Mouse (Mus musculus) bone marrow macrophage, adult 2 months (primary cell): ENCODE data around the gene Ubxn7. TPM values are rescaled to one million over a fixed set of nuclear protein-coding genes. Genes with fewer than 3 reads are reported as not detected.
A peak's percentile ranks its signal among the peaks of the same experiment; 100 is the strongest.

Source experiments
- H3K27ac ChIP-seq: 2 replicates; pipeline ENCODE4 v1.5.1; 2012; ENCODE audit warnings: low read depth, low read length; ENCODE audit not compliant: insufficient read depth
- H3K4me1 ChIP-seq: 2 replicates; pipeline ENCODE4 v1.6.1; 2012; ENCODE audit warnings: low read length; ENCODE audit not compliant: control insufficient read depth, insufficient read depth
- H3K4me3 ChIP-seq: 2 replicates; pipeline ENCODE4 v1.5.1; 2012; ENCODE audit warnings: mild to moderate bottlenecking, low read length, moderate library complexity; ENCODE audit not compliant: insufficient read depth
- CTCF ChIP-seq: IDR thresholded peaks from 2 replicates; pipeline ENCODE4 v1.5.1; 2012; ENCODE audit warnings: low read depth, mild to moderate bottlenecking, low read length, moderate library complexity
- POLR2A ChIP-seq: IDR thresholded peaks from 2 replicates; pipeline ENCODE4 v1.6.1; 2012; ENCODE audit warnings: mild to moderate bottlenecking, low read depth, low read length, borderline replicate concordance
- polyA plus RNA-seq: library from polyadenylated mRNA; stranded (reverse); fragments of >200 nt; gene quantifications from 2 replicates; pipeline ENCODE4 v1.2.4, GENCODE M21; 2012; ENCODE audit not compliant: missing spikeins, insufficient read depth, insufficient read length

Ubxn7 gene
- polyA plus RNA-seq, 1 experiment: 17.9 TPM

DNA sequence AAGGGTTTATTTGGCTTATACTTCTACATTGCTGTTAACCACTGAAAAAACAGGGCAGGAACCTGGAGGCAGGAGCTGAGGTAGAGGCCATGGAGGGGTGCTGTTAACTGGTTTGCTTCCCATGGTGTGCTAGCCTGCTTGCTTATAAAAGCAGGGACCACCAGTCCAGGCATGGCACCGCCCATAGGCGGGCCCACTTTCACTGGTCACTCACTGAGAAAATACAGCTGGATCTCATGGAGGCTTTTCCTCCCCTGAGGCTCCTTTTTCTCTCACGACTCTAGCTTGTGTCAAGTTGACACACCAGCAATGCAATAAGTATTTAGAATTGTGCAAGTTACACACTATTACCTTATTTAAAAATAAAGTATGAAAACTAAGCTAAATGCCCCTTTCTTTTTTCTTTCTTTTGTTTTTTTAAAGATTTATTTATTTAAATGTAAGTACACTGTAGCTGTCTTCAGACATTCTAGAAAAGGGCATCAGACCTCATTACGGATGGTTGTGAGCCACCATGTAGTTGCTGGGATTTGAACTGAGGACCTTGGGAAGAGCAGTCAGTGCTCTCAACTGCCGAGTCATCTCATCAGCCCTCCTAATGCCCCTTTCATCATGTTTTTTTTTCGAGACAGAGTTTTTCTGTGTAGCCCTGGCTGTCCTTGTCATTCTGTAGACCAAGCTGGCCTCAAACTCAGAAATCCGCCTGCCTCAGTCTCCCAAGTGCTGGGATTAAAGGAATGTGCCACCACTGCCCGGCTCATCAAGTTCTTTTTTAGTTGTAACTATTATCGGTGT, 984 bp upstream of the Ubxn7 start:
- Histone ChIP-seq H3K27ac (0 out of 2 replicates have a peak overlapping the region, but pooled peaks have one; percentile 0), H3K4me3 (peak overlapping the region; percentile 40), H3K4me1 (peaks cover 11% of the 10 kb centered on the region)
- no peak for TF ChIP-seq POLR2A
- TF ChIP-seq CTCF: no peak

DNA sequence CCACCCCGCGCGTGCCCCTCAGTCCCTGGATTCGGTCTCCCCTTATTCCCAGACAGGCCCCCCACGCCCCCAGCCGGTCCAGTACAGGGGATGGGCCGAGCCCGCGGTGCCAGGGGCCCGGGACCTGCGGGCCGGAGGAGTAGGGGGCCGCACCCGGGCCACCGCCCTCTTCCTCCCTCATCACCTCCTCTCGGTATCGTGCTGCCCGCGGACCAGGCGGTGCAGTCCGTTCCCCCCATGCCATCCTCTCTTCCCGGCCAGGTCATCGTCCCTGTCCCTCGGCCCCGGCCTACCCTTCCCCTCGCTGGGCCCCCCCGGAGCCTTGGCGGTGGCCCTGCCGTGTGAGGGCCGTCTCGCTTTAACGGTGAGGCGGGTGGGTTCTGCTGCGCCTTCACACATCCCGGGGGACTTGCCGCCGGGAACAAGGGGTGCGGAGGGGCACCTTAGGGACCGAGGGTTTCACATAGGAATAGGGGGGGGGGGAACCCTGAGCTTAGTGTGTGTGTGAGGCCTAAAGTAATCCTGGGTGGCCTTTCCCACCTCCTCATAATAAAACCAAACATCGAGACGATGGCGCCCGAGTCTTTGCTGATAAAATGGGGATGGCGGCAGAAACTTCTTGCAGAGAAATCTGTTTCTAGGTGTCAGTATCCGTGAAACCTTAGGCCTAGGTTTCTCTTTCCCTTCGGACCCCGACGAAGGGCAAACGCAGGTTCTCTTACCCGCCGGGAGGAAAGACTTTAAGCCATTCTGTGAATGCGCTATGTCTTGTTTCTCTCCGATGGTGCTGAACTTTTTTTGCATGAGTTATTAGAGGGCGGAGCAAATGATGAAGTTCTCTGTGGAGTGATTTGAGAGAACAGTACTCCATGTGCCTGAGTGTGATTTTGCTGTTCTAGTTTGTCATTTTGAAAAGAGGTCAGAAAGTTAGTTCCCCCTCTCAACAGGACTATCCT, 777 bp downstream of the Ubxn7 start:
- H3K4me1 ChIP-seq: peaks cover 20% of the 10 kb centered on the region
- TF ChIP-seq POLR2A (no peak), CTCF (no peak)
- peak overlapping the region; percentile 69 for H3K27ac ChIP-seq
- peak overlapping the region; percentile 99 for H3K4me3 ChIP-seq

DNA sequence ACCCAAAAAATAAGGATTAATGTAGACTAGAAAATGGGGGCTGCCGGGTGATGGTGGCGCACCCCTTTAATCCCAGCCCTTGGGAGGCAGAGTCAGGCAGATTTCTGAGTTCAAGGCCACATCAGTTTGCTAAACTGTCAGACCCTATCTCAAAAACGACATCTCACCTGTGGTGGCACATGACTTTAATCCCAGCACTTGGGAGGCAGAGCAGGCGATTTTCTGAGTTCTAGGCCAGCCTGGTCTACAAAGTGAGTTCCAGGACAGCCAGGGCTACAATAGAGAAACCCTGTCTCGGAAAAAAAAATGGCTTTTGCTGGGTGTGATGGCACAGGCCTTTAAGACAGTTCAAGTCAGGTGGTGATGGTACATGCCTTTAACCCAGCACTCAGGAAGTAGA, 3.1 kb downstream of the Ubxn7 start:
- H3K27ac ChIP-seq: no peak overlapping the region
- peaks cover 27% of the 10 kb centered on the region for H3K4me1 ChIP-seq
- no peak for TF ChIP-seq CTCF
- no peak for TF ChIP-seq POLR2A
- no peak overlapping the region for H3K4me3 ChIP-seq

DNA sequence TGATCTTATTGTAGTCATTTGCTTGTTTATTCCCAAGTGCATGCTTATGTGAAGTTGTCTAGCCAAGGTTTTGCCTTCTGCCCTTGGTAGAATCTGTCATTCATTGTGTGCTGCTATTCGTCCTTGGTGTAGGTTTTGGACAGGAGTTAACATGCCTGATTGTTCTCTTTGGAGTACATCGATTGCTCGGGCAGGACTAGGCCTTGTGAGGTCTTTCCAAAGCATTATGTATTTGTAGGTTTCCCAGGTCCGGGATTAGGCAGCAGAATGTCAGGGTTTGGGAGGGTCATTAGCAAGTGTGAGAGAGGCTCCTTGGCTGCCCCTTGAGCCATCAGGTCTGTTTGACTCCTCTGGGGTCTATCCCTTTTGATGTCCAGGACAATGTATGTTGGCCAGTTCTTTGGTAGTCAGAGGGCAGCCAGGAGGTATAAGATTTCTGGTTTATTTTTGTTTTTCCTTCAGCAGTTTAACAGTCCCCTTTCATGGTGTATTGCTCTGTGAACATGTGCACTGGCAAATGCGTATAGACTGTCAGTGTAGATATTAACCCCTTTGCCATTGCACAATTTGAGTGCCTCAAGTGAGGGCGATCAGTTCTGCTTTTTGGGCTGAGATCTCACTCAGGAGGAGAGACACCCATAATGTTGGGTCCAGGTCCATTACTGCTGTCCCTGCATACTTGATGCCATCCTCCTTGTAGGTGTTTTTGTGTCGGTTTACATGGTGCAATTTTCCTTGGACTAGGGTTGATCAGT, 4.1 kb downstream of the Ubxn7 start:
- no peak overlapping the region for H3K4me3 ChIP-seq

DNA sequence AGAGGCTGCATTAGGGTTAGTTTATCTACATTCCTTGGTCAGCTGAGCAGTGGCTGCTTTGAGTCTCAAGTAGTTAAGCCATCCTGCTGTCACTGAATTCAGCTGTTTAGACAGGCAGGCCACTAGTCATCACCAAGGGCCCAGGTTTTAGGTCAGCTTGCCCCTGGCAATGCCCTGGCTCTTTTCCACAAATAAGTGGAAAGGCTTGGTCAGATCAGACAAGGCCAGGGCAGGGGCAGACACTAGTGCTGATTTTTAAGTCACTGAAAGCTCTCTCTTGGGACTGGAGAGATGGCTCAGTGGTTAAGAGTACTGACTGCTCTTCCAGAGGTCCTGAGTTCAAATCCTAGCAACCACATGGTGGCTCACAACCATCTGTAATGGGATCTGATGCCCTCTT, 4.9 kb downstream of the Ubxn7 start:
- H3K27ac ChIP-seq: no peak overlapping the region
- no peak overlapping the region for H3K4me3 ChIP-seq
- H3K4me1 ChIP-seq: peaks cover 29% of the 10 kb centered on the region
- no peak for TF ChIP-seq CTCF
- no peak for TF ChIP-seq POLR2A

More for the DNA sequence above, 4.1 kb downstream of the Ubxn7 start:
- Histone ChIP-seq H3K4me1 (peaks cover 29% of the 10 kb centered on the region), H3K27ac (no peak overlapping the region)
- TF ChIP-seq CTCF (no peak), POLR2A (no peak)

DNA sequence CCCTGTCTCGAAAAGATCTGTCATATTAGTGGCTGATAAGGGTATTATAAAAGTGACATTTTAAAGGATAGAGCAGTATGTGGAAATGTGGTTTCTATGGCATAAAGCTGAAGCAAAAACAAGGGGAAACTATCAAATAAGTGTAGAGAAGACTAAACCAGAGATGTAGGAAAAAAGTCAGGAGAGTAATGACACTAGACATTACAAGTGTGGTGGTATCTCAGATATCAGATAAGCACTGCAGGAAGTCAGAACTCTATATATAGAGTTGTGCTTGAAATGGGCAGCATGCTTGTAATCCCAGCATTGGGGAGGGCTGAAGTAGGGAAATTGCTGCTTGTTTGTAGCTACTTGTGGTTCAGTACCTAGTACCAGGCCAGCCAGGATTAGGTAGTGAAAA, 8.4 kb downstream of the Ubxn7 start:
- TF ChIP-seq POLR2A (no peak), CTCF (no peak)
- Histone ChIP-seq H3K4me1 (peaks cover 27% of the 10 kb centered on the region), H3K4me3 (no peak overlapping the region), H3K27ac (no peak overlapping the region)

DNA sequence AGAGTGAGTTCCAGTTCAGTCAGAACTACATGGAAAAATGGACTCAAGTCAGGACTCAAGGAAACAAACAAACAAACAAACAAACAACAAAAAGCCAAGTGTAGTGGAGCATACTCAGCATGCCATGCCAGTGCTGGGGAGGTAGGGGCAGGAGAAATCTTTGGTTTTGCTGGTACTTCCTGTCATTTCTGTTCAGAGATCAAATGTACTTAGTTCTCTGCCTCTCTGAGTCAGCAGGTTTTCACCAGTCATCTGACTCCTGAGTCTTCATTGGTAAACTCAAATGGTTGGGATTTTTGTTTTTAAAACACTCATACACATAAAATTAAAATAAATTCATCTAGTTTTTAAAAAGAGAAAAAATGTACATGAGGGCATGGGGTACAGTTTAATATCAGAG, 13.5 kb downstream of the Ubxn7 start:
- 0 out of 2 replicates have a peak overlapping the region, but pooled peaks have one; percentile 21 for H3K27ac ChIP-seq
- H3K4me1 ChIP-seq: peaks cover 13% of the 10 kb centered on the region
- TF ChIP-seq CTCF (no peak), POLR2A (no peak)

DNA sequence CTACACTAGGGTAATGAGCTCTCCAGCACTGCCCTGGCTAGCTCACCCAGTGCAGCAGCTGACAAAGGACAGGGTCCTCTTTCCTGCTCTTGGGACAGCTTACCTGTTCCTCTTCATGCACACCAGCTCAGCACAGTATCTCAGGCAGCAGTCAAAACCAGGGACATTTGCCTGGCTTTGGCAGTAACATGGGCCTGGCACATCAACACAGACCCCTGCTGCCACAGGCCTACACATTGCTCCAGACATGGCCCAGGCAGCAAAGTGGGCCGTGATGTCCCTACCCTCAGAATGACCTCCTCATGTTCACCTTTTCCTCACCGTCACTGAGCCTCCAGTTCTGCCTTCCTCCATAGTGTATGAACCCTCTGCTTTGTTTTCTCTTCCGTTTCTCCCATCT, 18.7 kb downstream of the Ubxn7 start:
- no peak overlapping the region for H3K27ac ChIP-seq
- no peak overlapping the region for H3K4me3 ChIP-seq
- TF ChIP-seq POLR2A (no peak), CTCF (no peak)
- H3K4me1 ChIP-seq: peaks cover 12% of the 10 kb centered on the region

More for the DNA sequence above, 13.5 kb downstream of the Ubxn7 start:
- no peak overlapping the region for H3K4me3 ChIP-seq

DNA sequence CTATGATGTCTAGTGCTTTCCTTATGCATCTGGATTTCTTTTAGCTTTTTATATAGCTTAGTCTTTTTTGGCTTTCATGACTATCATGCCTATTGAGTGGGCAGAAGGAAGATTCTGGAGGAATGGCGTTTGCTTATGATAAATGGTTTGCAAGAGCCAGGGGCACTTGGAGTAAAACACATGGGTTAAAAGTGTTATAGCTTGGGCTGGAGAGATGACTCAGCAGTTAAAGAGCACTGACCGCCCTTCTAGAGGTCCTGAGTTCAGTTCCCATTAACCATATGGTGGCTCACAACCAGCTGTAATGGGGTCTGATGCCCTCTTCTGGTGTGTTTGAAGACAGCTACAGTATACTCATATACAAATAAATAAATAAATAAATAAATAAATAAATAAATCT, 31.5 kb downstream of the Ubxn7 start:
- Histone ChIP-seq H3K4me3 (no peak overlapping the region), H3K27ac (no peak overlapping the region)
- TF ChIP-seq POLR2A (no peak), CTCF (no peak)

More for the DNA sequence above, 31.5 kb downstream of the Ubxn7 start:
- H3K4me1 ChIP-seq: no peaks in the 10 kb centered on the region
